In the genomic region with DNA sequence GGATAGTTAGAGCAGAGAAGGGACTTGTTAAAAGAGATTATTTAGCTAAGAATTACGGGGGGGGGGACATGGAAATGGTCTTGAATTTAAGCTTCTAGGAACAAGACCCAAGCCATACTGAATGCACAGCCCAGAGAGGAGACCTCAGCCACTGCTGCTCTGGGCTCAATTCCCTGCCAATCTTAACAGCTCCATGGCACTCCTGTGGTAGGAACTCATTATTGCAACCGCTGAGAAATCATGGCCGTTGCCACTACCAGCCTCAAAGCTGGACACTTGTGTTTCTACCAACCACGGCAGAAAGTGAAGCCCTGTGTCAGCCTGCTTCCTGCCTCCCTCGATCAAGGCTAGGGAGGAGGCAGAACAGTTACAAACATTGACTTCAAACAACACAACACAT, we compare ENCODE assay signal across 9 mouse cellular contexts. TPM values are rescaled to one million over a fixed set of nuclear protein-coding genes. Genes with fewer than 3 reads are reported as not detected.
A peak's percentile ranks its signal among the peaks of the same experiment; 100 is the strongest.
DNase-seq lines count a peak whose midpoint lies in the region; ATAC-seq and TF ChIP-seq lines count a peak whose summit lies in the region.
"Had no signal": no experiment of that assay in that cellular context is flagged by ENCODE, and none has a peak within 500 bp of the region (broad histone marks: within the 10 kb centered on the region; RNA-seq: fewer than 3 reads in every experiment).

No protein-coding gene starts in this region.

- no peak for ATAC-seq in liver, embryonic 14.5 days (ENCODE audit: insufficient read depth)
- ATAC-seq in kidney, postnatal 0 days (replicated peaks; ENCODE audit: low FRiP score, low read depth) = peak; percentile 60; the same call in 1 of the 2 replicates
- ATAC-seq in frontal cortex, adult (ENCODE audit: low TSS enrichment) = no peak

- no peak overlapping the region for H3K9ac ChIP-seq in liver, embryonic 14.5 days (replicated peaks)
- no peak overlapping the region for H3K9ac ChIP-seq in kidney, postnatal 0 days (ENCODE audit: low read depth, low read length)

- H3K27ac ChIP-seq in liver, embryonic 14.5 days = no peak overlapping the region
- no peak overlapping the region for H3K27ac ChIP-seq in kidney, postnatal 0 days
- H3K27ac ChIP-seq: macrophage had no signal

- peaks cover 0 to 10% of the 10 kb centered on the region in 2 experiments; a peak in 2 of 4 replicates for H3K4me1 ChIP-seq in liver, embryonic 14.5 days (replicated peaks; ENCODE audit: control insufficient read depth in 2 of 2, insufficient read depth in 2 of 2, low read length in 1 of 2)
- H3K4me1 ChIP-seq in kidney, postnatal 0 days (replicated peaks; ENCODE audit: insufficient read depth, low read length) = no peaks in the 10 kb centered on the region

- TF ChIP-seq EP300 in liver, embryonic 14.5 days (IDR thresholded peaks at IDR 0.05; ENCODE audit: low read depth) = no peak

- 11% methylated on average over 5 of the region's 5 CpGs for WGBS in liver, embryonic 14.5 days (ENCODE audit: insufficient replicate concordance)
- WGBS in kidney, postnatal 0 days = 15% methylated on average over 5 of the region's 5 CpGs

- H3K27me3 ChIP-seq in liver, embryonic 14.5 days (ENCODE audit: control insufficient read depth, insufficient read depth, low read length) = no peaks in the 10 kb centered on the region
- no peaks in the 10 kb centered on the region for H3K27me3 ChIP-seq in kidney, postnatal 0 days (ENCODE audit: insufficient read depth, low read length)

- no peaks in the 10 kb centered on the region for H3K9me3 ChIP-seq in liver, embryonic 14.5 days (ENCODE audit: control insufficient read depth, low read length)
- H3K9me3 ChIP-seq in kidney, postnatal 0 days (replicated peaks; ENCODE audit: low read length) = no peaks in the 10 kb centered on the region

- TF ChIP-seq CTCF in liver, embryonic 14.5 days (IDR thresholded peaks at IDR 0.05; ENCODE audit: low read depth) = peak; percentile 36; the same call in 1 of the 2 replicates
- peak; percentile 57; the same call in 1 of the 2 replicates for TF ChIP-seq CTCF in kidney, postnatal 0 days (IDR thresholded peaks at IDR 0.05; ENCODE audit: low read depth)

- peak; percentile 55 to 60 for DNase-seq in cerebellum, adult 18-20 months
- DNase-seq in cerebellum, adult 9-11 months = no peak
- DNase-seq in liver, embryonic 14.5 days (ENCODE audit: low read depth in 3 of 3, low spot score in 3 of 3) = no peak
- no peak for DNase-seq in liver
- DNase-seq in kidney, postnatal 0 days (ENCODE audit: low spot score) = peak; percentile 75
- DNase-seq in retina, embryonic 14.5 days (ENCODE audit: low spot score) = peak; percentile 72
- DNase-seq in spleen, adult 18-20 months = no peak

- H3K4me2 ChIP-seq in liver, embryonic 14.5 days (ENCODE audit: low read depth) = no peak overlapping the region
- no peak overlapping the region for H3K4me2 ChIP-seq in kidney, postnatal 0 days (ENCODE audit: low read length)

- no peaks in the 10 kb centered on the region for H3K36me3 ChIP-seq in liver, embryonic 14.5 days (replicated peaks; ENCODE audit: control insufficient read depth, insufficient read depth, low read depth)
- no peaks in the 10 kb centered on the region for H3K36me3 ChIP-seq in kidney, postnatal 0 days (ENCODE audit: insufficient read depth, low read length)

- no peak overlapping the region for H3K4me3 ChIP-seq in liver, embryonic 14.5 days (ENCODE audit: insufficient read depth in 1 of 2, low read depth in 2 of 2, low read length in 2 of 2)
- H3K4me3 ChIP-seq in kidney, postnatal 0 days (replicated peaks; ENCODE audit: low read depth, low read length) = no peak overlapping the region

RNA-seq across cellular contexts. Expression of a gene that starts 5.4 kb away (rescaled TPM):
- polyA plus RNA-seq in liver, embryonic 14.5 days (2012; rRNA removed) = 1.2 and 1.5 TPM in 2 replicates
- 1.7 and 1.8 TPM in 2 replicates for polyA plus RNA-seq in liver, embryonic 14.5 days (2014; fragmentation: Nextera tagmentation; extraction: Ambion mirVana)
- polyA plus RNA-seq in kidney, postnatal 0 days (2015; fragmentation: Nextera tagmentation; extraction: Ambion mirVana) = 20.2 and 23.9 TPM in 2 replicates

RNA-seq across cellular contexts. Expression of a gene that starts 51.4 kb away (rescaled TPM):
- 0.75 and 0.88 TPM in 2 replicates for polyA plus RNA-seq in liver, embryonic 14.5 days (2012; rRNA removed)
- polyA plus RNA-seq in liver, embryonic 14.5 days (2014; fragmentation: Nextera tagmentation; extraction: Ambion mirVana) = 0.17 and 0.32 TPM in 2 replicates
- polyA plus RNA-seq in kidney, postnatal 0 days (2015; fragmentation: Nextera tagmentation; extraction: Ambion mirVana) = 8.6 and 8.7 TPM in 2 replicates
- polyA plus RNA-seq: macrophage had no signal

RNA-seq across cellular contexts. Expression of a gene that starts 54.3 kb away (rescaled TPM):
- 11.2 and 13.9 TPM in 2 replicates for polyA plus RNA-seq in liver, embryonic 14.5 days (2012; rRNA removed)
- polyA plus RNA-seq in liver, embryonic 14.5 days (2014; fragmentation: Nextera tagmentation; extraction: Ambion mirVana) = 23.8 and 27.1 TPM in 2 replicates
- polyA plus RNA-seq in kidney, postnatal 0 days (2015; fragmentation: Nextera tagmentation; extraction: Ambion mirVana) = 157 and 159 TPM in 2 replicates

Comparison
In these comparisons a context has a peak if more than half of its experiments do, and no peak if none do; other contexts are left out.
1. DNase-seq: peak in cerebellum, adult 18-20 months (2 of 2), kidney, postnatal 0 days (single experiment) and retina, embryonic 14.5 days (single experiment); none in cerebellum, adult 9-11 months (single experiment), liver, embryonic 14.5 days (0 of 3), liver (single experiment) and spleen, adult 18-20 months (0 of 2).